Mouse (Mus musculus): ENCODE data around the gene Mip.
"Not testable (repeated sequence)": the region's sequence is repeated elsewhere in the genome, so short reads cannot be mapped to it uniquely, and the experiment has no call there.

The Mip gene

GRCm38 (mm10) chr10:128225538-128225937, at the start of gene Mip:
Mip (plus strand) TSS chr10:128225838.
- no peak for DNase-seq

- DNase-seq, result peak; percentile 82
Observed at GRCm38 (mm10) chr10:128175996-128176755, 49.5 kb upstream of the Mip start.

DNA sequence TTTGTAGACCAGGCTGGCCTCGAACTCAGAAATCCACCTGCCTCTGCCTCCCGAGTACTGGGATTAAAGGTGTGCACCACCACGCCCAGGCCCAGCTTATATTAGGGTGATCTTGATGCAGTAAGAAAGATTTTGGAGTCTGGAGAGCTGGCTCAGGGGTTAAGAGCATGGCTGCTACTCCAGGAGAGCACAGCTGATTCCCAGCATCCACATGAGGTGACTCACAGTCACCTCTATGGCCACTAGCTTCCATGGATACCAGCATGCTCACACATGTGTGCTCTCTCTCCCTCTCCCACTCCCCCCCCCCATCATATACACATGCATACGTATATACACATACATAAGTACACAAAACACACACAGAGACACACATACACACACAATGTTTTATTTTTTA, 48.3 kb upstream of the Mip start:
- DNase-seq, result no peak

GRCm38 (mm10) chr10:128179989-128180388, 45.6 kb upstream of the Mip start, which contains the start of gene Rbms2:
Rbms2 (minus strand) TSS chr10:128180297.
- peak; percentile 57 for DNase-seq

DNA sequence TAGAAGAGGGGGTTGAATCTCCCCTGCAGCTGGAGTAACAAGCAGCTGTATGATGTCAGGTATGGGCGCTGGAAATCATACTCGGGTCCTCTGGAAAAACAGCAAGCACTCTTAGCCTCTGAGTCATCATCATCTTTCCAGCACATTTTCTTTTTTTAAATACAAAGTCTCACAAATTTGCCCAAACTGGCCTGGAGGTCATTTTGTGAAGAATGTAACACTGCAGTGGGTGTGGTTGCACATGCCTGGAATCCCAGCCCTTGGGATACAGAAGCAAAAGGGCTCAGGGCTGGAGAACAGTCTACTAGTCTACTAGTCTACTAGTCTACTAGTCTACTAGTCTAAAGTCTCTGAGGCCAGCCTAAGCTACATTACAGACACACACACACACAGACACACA, 41.3 kb upstream of the Mip start:
- DNase-seq, result no peak

- peak; percentile 31 for DNase-seq
Observed at GRCm38 (mm10) chr10:128185277-128185940, 40.2 kb upstream of the Mip start.

- DNase-seq, result peak; percentile 87
Observed at GRCm38 (mm10) chr10:128185959-128186358, 39.7 kb upstream of the Mip start.

DNA sequence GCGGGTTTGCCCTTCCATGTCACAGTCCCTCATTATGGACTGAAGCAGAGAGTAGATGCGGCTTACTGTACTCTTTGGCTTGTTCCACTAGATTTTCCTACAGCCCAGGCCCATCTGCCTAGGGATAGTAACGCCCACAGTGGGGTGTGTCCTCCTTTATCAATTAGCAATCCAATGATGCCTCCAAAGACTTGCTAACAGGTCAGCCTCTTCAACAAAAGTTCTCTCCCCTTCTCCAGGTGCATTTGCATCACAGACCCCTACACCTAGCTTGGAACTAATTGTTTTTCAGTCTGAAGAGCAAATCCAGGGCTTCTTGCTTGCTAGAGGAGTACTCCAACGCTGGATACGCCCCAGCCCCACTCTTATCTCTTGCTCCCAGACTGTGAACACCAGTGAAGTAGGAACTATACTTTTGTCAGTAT, 38.4 kb upstream of the Mip start:
- DNase-seq, result no peak

DNA sequence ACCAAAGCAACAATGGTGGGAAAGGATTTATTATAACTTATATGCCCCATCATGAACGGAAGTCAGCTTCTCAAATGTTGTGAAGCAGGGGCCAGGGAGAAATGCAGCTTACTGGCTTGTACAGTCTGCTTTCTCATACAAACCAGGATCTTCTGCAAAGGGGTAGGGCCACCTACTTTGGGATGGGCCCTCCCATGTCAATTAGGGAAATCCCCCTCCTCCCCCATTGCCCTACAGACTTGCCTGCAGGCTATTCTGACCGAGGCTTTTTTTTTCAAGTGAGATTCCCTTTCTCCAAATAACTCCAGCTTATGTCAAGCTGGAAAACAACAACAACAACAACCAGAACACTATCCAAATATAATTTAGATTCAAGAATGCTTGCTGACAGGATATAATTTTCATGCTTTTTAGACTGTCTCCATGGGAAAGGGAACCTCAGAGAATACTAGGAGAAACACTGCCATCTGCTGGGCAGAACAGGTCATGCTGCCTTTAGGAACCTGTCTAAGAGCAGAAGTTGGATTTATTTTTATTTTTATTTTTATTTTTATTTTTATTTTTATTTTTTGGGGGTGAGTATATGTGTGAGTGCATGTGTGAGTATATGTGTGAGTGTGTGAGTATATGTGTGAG, 37.3 kb upstream of the Mip start:
- peak; percentile 84 for DNase-seq

GRCm38 (mm10) chr10:128191472-128191871, 34.2 kb upstream of the Mip start:
- no peak for DNase-seq

GRCm38 (mm10) chr10:128192030-128192766, 33.4 kb upstream of the Mip start:
- DNase-seq, result not testable (repeated sequence)

DNA sequence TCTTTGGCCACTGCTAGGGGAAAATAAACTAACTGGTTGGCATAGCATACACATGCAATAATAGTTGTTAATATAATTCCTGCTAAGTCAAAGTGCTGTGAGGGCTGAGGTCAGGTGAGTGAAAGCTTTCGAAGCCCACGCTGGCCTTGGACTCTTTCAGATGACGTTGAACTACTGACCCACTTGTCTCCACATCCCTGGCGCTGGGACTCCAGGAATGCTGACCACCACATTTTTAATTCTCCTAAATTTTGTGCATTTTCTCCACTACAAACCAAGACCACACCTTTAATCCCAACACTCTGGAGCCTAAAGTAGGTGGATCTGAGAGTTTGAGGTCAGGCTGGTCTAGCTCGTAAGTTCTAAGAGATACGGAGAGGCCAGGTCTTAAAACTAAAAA, 32.5 kb upstream of the Mip start:
- DNase-seq, result no peak

- peak; percentile 97 for DNase-seq
Observed at GRCm38 (mm10) chr10:128194024-128194550, 31.6 kb upstream of the Mip start, which contains the start of gene Gls2. Gls2 (plus strand) TSS chr10:128194457.

GRCm38 (mm10) chr10:128194551-128195461, 30.8 kb upstream of the Mip start:
- no peak for DNase-seq

- no peak for DNase-seq
Observed at GRCm38 (mm10) chr10:128201856-128202255, 23.8 kb upstream of the Mip start.

- DNase-seq, result no peak
Observed at GRCm38 (mm10) chr10:128204941-128205340, 20.7 kb upstream of the Mip start.

DNA sequence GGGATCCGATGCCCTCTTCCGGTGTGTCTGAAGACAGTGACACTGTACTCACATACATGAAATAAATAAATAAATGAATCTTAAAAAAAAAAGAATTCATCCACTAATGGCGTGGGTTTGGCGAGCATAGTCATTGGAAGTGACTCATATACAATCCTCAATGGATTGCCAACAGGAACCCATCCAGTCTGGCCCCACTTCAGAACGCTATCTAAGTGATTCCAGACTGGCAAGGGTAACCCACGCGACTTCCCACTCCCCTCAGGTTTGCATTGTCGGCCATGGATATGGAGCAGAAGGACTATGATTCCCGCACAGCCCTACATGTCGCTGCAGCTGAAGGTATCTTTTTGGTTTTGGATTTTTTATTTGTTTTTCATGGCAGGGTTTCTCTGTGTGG, 17.3 kb upstream of the Mip start:
- DNase-seq, result no peak

- DNase-seq, result no peak
Observed at GRCm38 (mm10) chr10:128209311-128210009, 16.2 kb upstream of the Mip start.

DNA sequence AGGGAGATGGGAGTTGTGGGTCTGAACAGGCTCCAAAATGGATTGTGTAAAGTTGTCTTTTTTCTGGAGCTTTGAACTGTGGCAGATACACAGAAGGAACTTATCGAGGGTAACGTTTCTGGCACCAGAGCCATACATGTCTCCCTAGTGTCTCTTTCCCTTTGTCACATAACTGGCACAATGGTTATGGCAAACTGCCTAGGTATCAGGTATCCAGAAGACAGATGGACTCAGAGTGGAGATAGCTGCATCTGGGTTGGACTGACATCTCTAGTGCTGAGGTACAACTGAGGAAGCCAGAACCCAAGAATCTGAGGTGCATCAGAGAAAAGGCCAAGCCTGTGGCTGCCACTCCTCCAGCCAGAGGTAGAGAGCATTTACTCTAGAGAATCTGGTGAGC, 15.5 kb upstream of the Mip start:
- DNase-seq, result no peak

GRCm38 (mm10) chr10:128210954-128211353, 14.7 kb upstream of the Mip start:
- DNase-seq, result no peak

Data from kidney, adult 9 months (tissue).